Mouse (Mus musculus) lung, adult 2 months (tissue): ENCODE data around the gene Trpc2.

ENCODE experiments used
- CTCF ChIP-seq: fragments of 200-500 bp; IDR thresholded peaks from 2 replicates; pipeline ENCODE4 v1.5.1; 2011; ENCODE audit warnings: mild to moderate bottlenecking, low read length, control low read depth; ENCODE audit not compliant: insufficient read depth
- POLR2A ChIP-seq: fragments of 200-500 bp; IDR thresholded peaks from 2 replicates; pipeline ENCODE4 v1.6.1; 2011; ENCODE audit warnings: low read depth, mild to moderate bottlenecking, control low read depth, low read length, borderline replicate concordance; ENCODE audit errors: extremely low read depth

DNA sequence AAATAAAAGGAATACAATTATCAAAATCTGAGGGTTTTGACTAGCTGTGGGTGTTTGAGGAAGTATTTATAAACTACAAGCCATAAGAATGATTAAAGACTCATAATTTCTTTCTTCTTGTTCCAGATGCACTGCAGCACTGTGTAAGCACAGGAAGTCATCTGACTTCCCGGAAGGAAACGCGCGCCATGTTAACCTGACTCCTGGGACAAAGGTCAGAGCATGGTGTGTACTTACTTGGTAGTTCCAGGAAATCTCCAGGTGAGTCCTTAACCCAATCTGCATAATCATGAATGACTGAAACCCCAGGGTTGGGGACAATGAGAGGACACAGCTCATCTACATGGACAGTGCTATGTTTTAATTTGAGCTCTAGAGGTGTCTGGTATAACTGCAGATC lies 49.5 kb downstream of the Trpc2 start:
- TF ChIP-seq CTCF (no peak), POLR2A (no peak)
